Mouse (Mus musculus): Measurements from ENCODE around the gene Pdyn. TPM values are rescaled to one million over a fixed set of nuclear protein-coding genes. Genes with fewer than 3 reads are reported as not detected.

The Pdyn gene
- polyA plus RNA-seq, 1 experiment from 2014 or later = not detected

Other genes with a start within 250 kb of the Pdyn start
- not detected in 2 replicates for gene F830045P16Rik, start 163.2 kb downstream of the Pdyn start, polyA plus RNA-seq (2014; fragmentation: Nextera tagmentation; extraction: Ambion mirVana)
- 27.4 and 30.2 TPM in 2 replicates for gene Sirpa, start 107.0 kb downstream of the Pdyn start, polyA plus RNA-seq (2014; fragmentation: Nextera tagmentation; extraction: Ambion mirVana)
- 12.8 and 13.4 TPM in 2 replicates for gene Stk35, start 100.7 kb upstream of the Pdyn start, polyA plus RNA-seq (2014; fragmentation: Nextera tagmentation; extraction: Ambion mirVana)

Data from stomach, embryonic 14.5 days (tissue).